Mouse (Mus musculus): ENCODE measurements around the gene H13. TPM values are rescaled to one million over a fixed set of nuclear protein-coding genes. Genes with fewer than 3 reads are reported as not detected.

Gene H13
- total RNA-seq, 2 experiments from 2014 or later: 138 to 140 TPM

GRCm38 (mm10) chr2:152733201-152733600 is 63.9 kb downstream of the H13 start:
- DNase-seq (ENCODE audit: low spot score in 2 of 2): no peak

GRCm38 (mm10) chr2:152734501-152734900 is 65.2 kb downstream of the H13 start:
- no peak for DNase-seq (ENCODE audit: low spot score in 2 of 2)

- DNase-seq (ENCODE audit: low spot score in 2 of 2): peak; percentile 84 to 90
Observed at GRCm38 (mm10) chr2:152734984-152735383, 65.7 kb downstream of the H13 start.

GRCm38 (mm10) chr2:152736090-152736601 is 66.9 kb downstream of the H13 start, which contains the start of gene Id1:
TSS of gene Id1 (plus strand) at chr2:152736251.
- peak; percentile 57 to 81 for DNase-seq (ENCODE audit: low spot score in 2 of 2)

DNA sequence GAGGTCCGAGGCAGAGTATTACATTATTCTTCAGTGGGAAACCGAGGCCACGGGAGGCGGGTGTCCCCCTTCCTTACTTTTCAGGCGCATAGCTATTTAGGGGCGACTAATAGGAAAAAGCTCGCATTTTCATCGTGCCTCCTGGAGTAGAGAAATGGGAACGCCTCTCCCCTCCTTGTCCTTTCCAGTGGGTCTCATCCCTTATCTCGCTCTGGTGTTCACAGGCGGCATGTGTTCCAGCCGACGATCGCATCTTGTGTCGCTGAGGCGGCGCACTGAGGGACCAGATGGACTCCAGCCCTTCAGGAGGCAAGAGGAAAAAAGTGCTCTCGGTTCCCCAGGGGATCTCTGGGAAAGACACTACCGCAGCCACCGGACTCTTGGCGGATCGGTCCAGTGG is 67.5 kb downstream of the H13 start:
- DNase-seq (ENCODE audit: low spot score in 2 of 2): no peak

DNA sequence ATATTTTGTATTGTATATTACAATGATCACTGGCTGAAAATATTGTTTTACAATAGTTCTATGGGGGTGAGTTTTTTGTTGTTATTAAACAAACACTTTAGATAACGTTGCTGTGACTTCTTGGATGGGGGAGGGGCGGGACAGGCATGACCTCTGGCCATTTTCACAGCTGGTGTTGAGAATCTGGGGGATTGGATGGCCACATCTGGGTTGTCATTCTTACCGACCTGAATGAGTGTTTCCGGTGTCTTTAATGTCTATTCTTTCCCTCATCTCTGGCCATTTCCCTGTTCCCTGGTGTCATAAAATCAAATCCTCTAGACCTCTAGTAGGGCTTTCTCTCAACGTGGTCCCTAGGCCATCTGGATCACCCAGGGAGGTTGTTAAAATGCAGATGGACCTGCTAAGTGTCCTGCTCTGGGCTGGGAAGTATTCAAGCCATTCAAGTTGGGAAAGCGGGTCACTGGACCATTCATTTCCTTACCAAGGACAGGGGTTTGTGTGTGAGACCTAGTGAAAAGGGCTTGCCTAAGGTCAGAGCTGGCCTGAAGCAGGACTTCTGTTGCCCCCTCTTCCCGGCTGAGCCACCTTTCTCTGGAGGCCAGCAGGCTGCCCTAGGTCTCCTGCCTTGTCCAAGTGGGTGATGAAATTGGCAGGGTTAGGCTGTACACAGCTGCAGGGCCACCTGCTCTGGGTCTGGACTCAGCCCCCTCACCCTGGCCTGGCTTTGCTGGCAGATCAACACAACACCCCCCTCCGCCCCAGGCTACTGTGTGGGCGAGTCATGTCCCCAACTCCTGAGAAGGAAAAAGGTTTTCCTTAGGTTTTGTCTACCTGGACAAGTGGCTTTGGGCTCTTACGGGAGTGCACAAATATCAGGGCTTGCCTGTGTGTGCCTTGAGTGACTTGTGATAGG is 68.3 kb downstream of the H13 start:
- DNase-seq (ENCODE audit: low spot score in 2 of 2): no peak

DNA sequence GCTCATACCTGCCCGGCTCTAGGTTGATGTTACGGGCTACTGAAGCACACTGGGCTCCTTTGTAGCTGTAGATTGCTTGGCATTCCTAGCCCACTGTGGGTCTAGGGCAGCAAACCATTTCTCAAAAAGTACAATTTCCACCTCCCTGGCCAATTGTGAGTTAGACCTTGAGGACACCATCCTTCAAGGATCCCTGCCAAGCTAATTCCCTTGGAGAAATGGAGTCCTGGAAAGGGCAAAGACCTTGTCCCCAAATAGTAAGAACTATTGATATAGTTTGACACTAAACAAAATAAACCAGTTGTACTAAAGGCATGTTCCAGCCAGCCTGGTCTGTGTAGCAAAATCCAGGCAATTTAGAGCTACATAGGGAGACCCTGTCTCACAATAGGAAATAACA is 69.1 kb downstream of the H13 start:
- no peak for DNase-seq (ENCODE audit: low spot score in 2 of 2)

DNA sequence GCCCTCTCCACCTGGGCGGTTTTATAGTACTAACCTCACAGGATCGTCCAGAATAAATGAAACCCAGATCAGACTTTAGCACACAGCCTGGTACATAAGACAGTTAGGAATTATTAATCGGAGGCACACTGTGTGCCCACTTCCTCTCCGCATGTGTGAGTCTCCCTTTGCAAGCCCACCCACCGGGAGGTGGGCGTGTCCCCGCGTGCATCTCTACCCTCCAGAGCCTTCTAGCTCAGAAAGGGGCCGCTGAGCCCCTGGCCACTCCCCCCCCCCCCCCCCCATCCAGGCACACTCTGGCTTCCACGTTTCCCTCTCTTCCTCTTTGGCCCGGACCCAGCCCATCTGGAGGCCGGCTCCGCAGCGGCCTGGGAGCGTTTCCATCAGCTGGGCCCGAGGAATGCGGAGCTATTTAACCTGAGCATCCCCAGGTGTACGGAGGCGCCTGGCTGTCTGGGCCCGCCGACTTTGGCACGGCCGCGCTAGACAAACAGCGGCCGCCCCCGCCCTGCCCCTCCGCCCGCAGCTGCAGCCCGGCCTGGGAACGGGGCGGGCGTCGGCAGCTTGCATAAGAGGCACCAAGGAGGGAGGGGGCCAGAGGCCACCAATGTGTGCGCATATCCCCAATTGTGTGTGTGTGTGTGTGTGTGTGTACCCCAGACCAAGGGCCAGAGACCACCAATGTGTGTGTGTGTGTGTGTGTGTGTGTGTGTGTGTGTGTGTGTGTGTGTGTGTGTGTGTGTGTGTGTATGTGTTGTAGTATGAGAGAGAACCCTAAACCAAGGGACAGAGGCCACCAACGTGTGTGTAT is 70.0 kb downstream of the H13 start:
- peak in 1 of 2 experiments; percentile 52 for DNase-seq (ENCODE audit: low spot score in 2 of 2)

DNA sequence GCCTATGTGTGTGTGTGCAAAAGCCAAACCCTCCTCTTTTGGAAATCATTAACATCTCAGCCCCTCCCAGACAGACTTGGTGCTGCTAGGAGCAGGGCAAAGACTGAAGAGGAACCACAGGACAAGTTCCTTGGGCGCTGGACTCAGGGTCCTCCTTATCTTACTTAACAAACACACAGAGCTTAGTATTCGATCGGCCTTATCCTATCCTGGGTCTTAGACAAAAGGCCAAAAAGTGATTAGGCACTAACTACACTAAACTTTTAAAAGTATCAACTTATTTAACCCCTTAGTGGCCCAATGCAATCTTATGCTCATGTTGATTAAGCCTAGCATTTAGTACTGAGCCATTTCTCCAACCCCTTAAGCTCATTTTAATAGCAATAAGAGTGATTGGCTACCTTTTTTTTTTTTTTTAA is 70.6 kb downstream of the H13 start:
- DNase-seq (ENCODE audit: low spot score in 2 of 2): no peak

- DNase-seq (ENCODE audit: low spot score in 2 of 2): no peak
Observed at GRCm38 (mm10) chr2:152740490-152740889, 71.2 kb downstream of the H13 start.

GRCm38 (mm10) chr2:152741153-152742041 is 72.1 kb downstream of the H13 start:
- DNase-seq (ENCODE audit: low spot score in 2 of 2): peak; percentile 36 to 67

GRCm38 (mm10) chr2:152742435-152742834 is 73.2 kb downstream of the H13 start:
- peak; percentile 64 to 78 for DNase-seq (ENCODE audit: low spot score in 2 of 2)

DNA sequence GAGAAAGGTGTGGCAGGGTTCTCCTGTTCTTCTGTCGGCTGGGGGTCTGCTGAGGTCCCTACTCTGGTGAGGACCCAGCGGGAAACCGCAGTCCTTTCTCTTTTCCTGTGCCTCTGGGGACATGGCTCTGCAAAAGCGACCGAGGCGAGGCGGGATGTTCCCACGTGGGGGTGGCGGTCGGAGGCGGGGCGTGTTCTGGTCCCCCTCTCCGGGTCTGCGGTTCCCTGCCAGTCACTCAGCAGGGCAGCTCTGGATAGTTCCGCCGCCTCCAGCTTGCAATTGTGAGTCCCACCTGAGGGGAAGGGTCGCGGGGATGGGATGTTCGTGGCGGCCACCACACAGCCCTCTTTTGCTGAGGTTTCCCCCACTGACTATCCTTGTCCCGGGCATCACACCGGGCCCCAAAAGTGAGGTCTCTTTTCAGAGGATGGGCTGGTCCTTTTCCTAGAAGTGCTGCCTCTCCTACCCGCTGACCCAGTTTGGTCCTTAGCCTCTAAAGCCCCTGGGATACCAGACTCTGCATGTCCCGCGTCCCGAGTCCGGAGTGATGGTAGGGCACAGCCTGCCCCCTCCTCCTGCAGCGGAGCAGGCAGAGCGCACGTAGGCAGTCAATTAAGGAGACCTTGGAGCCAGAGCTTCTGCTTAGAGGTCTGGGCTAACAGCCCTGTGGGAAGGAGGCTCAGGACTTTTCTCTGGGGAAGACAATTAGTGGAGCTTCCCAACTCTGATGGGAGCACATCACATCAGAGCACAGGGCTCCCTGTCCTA is 84.9 kb downstream of the H13 start, which contains the start of gene Cox4i2:
TSS of gene Cox4i2 (plus strand) at position 230 of the 768 bp plus-strand sequence.
- DNase-seq (ENCODE audit: low spot score in 2 of 2): no peak

DNA sequence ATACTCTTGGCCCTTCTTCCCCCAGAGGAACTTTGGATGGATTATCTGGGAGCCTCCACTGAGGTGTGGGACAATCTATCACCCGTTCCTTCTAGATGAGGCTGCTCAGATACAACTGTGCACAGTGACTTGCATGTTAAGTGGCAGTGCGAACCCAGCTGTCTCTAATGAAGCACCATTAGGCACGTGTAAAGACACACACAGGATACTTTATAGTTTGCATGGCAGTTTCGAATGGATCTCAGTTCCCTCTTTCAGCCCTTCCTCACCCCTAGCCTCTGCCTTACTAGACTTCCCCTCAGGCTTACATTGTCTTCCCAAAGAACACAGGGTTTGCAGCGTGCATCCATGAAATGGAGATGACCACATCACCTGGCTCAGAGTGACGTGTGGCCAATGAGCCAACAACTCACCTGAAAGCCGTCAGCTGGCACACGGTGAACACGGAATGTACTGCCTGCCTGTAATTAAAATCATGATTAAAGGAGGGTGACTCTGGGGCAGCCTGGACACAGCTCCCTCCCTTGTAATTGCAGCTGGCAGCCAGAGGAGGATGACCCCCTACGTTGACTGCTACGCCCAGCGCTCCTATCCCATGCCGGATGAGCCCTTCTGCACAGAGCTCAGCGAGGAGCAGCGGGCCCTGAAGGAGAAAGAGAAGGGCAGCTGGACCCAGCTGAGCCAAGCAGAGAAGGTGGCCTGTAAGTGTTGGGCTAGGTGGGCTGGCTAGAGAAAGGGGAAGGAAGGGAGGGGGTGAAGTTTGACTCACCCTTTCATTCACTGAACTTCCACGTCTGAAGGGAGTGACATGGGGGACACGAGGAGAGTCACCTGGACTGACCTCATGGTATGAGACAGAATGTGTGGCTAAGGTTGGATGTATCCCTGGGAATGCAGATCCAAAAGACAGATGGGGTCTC is 87.5 kb downstream of the H13 start:
- DNase-seq (ENCODE audit: low spot score in 2 of 2): no peak

GRCm38 (mm10) chr2:152757478-152757877 is 88.2 kb downstream of the H13 start:
- DNase-seq (ENCODE audit: low spot score in 2 of 2): no peak
